Mouse (Mus musculus) cerebellum, adult 18-20 months (tissue): ENCODE results near the gene Rragc.
A peak's percentile ranks its signal among the peaks of the same experiment; 100 is the strongest.

Experiments used
- DNase-seq, 2 experiments: peaks; one replicate each; pipeline ENCODE4 v3.0.0; 2021

The Rragc gene

DNA sequence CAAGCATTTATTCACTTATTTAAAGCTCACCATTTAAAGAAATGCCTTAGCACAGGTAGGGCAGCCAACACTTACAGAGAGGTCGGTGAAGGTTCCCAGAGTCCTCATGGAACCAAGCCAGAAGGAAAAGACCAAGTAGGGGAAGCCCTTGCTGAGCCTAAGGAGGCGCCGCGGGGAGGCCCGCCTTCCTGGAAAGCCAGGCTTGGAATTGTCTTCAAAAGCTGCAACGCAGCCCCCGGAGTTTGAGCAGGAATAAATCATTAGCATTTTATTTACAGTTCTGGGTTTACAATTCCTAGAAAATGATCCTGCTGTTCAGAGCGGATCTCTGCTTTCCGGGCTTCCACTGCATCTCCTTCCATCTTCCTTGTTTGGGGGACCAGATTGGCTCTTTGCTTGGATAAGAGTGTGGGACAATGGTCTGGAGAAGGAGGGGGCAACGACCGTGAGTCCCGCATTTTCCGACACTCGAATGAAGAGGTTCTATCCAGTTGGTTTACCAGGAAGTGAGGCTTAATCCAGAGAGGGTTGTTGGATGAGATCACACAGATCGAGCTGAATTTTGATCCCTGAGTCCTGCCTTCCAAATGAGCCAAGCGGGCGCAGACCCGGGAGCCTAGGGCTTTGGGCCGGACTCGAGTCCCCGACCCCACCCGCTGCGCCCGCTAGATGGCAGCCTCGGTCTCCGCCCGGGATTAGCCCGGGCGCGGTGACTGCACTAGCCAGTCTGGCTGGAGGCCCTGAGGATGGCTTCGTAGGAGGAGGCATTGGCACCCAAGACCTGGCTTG, 39.7 kb downstream of the Rragc start:
- DNase-seq, result peak; percentile 83 to 84

DNA sequence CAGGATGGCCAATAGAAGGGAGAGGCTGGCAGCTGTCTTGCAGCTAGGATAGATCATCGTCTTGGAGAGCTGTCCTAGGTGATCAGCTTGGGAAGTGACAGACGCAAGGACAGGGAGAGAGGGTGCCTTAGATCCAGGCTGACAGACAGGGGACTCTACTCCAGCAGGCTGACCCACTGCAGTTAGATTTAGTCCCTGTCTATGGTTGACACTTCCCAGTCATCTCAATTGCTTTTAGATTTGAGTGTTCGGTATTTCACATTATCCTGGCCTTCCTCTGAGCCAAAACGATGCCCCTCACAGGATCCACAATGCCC, 40.2 kb downstream of the Rragc start:
- no peak for DNase-seq

DNA sequence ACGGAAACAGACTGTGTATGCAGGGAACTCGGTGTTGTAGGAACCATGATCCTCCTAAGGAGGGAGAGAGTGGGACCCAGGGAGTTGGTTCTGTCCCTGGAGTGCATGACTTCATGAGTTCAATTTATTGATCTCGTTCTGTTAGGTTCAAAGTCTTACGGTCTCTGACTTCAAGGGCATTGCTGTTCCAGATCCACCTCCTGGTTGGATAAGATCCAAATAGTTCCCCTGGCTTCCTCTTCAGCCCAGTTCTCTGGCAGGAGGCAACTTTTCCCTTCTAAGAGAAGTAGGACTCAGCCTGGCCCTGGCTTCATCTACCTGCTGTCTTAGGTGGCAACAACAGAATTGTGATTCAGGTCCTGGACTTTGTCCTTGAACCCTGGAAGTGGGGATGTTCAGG, 40.6 kb downstream of the Rragc start:
- no peak for DNase-seq

DNA sequence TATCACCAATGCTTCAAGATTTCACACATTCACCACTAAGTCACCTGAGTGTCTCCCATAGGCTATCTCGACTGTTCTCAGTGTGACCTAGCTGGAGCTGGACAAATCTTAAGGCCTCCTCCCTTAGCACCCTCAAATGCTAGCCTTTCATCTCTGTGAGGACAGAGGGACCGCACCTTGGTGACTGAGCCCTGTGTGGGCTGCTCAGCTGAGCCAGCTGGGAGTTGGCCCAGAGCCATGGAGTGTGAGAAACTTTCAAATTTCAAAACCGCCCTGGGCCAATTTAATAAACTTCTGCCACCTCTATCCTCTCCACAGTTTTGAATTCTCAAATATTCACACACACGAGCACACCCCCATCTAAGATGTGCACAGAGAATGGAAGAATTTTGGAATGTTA, 43.7 kb downstream of the Rragc start:
- no peak for DNase-seq

DNA sequence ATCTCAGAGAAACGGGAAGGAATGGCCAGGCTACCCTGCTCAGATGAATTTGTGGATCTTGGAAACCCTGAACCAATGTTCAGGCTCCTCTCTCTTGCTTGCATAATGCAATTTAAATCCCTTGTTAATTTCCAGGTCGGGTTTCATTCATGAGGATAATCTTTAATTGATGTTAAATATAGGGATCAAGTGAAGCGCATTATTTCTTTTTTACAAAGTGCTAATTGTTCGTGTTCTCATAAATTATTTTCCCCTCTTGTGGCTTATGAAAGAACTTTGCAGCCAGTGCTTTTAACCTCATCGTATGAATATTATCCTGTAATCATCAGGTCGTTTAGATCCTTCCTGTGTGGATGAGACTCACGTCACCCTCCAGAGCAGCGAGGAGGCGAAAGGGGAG, 45.5 kb downstream of the Rragc start:
- no peak for DNase-seq

DNA sequence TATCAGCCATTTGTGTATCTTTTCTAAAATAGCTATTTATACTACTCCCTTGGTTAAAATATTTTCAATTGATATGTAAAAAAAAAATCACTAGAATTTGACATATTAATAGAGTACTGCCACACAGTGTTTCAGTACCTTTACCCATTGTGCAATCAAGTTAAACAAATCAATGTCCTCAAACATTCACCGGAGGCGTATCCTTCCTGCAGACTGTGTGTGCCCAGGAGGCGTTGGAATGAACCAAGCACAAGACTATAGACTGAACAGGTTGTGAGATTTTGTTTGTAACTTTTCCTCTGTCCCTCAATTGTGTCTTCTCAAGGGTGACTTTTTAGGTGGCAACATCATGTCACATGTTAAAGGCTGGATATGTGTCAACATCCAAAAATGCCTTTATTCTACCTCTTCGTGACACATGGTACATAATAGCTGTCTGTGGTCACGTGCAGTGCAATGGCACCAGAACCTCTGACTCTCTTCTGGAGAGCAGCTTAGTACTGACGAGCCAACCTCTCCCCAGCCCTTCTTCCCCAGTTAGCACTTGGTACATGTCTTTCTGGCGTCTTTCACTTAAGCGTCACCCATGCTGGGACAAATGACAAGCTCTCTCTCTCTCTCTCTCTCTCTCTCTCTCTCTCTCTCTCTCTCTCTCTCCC, 51.5 kb downstream of the Rragc start:
- no peak for DNase-seq

DNA sequence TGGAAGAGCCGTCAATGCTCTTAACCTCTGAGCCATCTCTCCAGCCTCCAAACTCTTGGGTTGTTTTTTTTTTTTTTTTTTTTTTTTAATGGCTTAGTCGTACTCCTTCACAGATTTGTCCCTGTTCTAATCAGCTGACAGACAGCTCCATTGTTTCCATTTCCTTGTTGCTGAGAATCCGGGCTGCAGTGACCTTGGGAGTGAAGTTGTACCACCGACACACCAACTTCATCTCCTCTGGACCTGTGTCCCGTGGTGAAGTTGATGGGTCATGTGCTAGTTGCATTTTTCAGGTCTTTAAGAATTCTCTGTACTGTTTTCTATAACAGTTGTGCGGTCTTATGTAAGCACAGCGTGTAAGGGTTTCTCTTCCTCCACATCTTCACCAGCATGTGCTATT, 52.2 kb downstream of the Rragc start:
- no peak for DNase-seq

DNA sequence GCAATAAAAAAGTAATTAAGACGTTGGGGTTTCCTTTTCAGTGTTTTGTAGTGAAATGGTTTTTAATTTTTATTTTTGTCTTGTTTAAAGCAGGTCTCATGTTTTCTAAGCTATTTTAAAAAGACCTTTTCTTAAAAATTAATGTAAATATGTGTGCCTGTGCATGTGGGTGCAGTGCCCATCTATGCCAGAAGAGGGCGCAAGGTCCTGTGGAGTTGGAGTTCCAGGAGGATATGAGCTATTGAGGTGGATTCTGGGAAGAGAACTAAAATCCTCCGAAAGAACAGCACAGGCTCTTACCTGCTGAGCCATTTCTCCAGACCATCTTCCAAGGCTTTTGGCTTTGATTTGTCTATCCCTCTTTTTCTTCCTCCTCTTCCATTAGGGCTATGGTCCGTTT, 53.8 kb downstream of the Rragc start:
- no peak for DNase-seq

DNA sequence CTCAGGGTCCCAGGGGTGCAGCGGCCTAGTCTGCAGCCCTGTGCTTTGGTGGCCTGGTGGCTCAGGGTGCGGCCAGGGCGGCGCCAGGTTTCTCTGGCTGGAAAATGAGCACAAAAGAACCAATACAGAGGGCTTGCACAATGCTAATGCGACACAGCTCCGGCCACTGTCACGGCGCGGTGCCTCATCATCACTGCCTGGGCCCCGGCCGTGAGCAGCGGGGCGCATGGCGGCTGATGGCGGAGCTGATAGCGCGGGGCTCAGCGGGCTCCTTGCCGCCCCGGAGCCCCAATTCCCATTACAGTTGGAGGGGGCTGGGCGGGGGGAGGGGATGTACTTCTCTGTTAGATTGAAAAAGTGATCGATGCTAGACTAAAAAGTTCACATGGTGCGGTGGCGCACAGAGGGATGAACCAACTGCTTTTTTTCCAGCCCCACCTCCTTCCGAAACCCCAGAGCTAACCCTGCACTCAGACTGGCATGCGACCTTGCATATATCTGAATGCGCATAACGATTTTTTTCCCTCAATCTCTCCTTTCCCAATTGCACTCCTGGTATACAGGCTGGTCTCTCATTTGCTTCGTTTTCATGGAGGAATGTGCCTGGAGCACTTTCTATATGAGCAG, 55.3 kb downstream of the Rragc start:
- no peak for DNase-seq

DNA sequence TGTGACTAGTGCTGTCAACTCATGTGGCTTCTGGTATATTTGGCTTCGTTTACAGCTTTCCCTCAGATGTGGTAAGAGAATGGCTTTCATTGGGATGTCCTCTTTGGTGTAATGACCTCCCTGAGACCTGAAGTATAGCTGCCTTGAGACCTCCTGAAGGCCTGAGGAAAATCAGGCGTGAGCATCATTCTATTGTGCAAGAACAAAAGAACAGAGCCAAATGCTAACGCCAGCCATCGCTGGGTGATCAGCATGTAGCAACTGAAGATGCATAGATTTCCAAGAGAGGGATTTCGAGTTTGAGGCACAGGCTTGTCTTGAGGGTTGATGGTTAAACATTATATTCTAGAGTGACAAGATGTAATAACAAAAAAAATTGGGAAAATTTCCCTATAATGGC, 64.9 kb downstream of the Rragc start:
- DNase-seq, result no peak
